Mouse (Mus musculus): Measurements from ENCODE around the gene Ankrd33b. TPM values are rescaled to one million over a fixed set of nuclear protein-coding genes. Genes with fewer than 3 reads are reported as not detected.

The Ankrd33b gene
- polyA plus RNA-seq, 1 experiment = 33.9 TPM

- H3K27ac ChIP-seq (ENCODE audit: insufficient read depth, low read length) = no peak overlapping the region
- H3K4me1 ChIP-seq (ENCODE audit: control insufficient read depth, insufficient read depth, low read length) = no peaks in the 10 kb centered on the region
- no peak for TF ChIP-seq CTCF (IDR thresholded peaks at IDR 0.05; ENCODE audit: extremely low read depth, insufficient read depth, low read length)
- no peak for TF ChIP-seq POLR2A (IDR thresholded peaks at IDR 0.05; ENCODE audit: extremely low read depth, insufficient read depth, low read length)
- H3K4me3 ChIP-seq (ENCODE audit: insufficient read depth, low read length) = no peak overlapping the region
These were observed 101.7 kb downstream of the Ankrd33b start for GRCm38 (mm10) chr15:31265845-31266244.

- no peak overlapping the region for H3K27ac ChIP-seq (ENCODE audit: insufficient read depth, low read length)
- H3K4me1 ChIP-seq (ENCODE audit: control insufficient read depth, insufficient read depth, low read length) = no peaks in the 10 kb centered on the region
- H3K4me3 ChIP-seq (ENCODE audit: insufficient read depth, low read length) = no peak overlapping the region
- no peak for TF ChIP-seq CTCF (IDR thresholded peaks at IDR 0.05; ENCODE audit: extremely low read depth, insufficient read depth, low read length)
- TF ChIP-seq POLR2A (IDR thresholded peaks at IDR 0.05; ENCODE audit: extremely low read depth, insufficient read depth, low read length) = no peak
These were observed 102.1 kb downstream of the Ankrd33b start for GRCm38 (mm10) chr15:31265404-31265803.

GRCm38 (mm10) chr15:31264827-31265226 is 102.7 kb downstream of the Ankrd33b start:
- no peak overlapping the region for H3K4me3 ChIP-seq (ENCODE audit: insufficient read depth, low read length)
- H3K27ac ChIP-seq (ENCODE audit: insufficient read depth, low read length) = no peak overlapping the region
- TF ChIP-seq CTCF (IDR thresholded peaks at IDR 0.05; ENCODE audit: extremely low read depth, insufficient read depth, low read length) (peak; percentile 97), POLR2A (IDR thresholded peaks at IDR 0.05; ENCODE audit: extremely low read depth, insufficient read depth, low read length) (no peak)
- H3K4me1 ChIP-seq (ENCODE audit: control insufficient read depth, insufficient read depth, low read length) = no peaks in the 10 kb centered on the region

GRCm38 (mm10) chr15:31262361-31262760 is 105.2 kb downstream of the Ankrd33b start:
- H3K4me1 ChIP-seq (ENCODE audit: control insufficient read depth, insufficient read depth, low read length) = no peaks in the 10 kb centered on the region
- TF ChIP-seq CTCF (IDR thresholded peaks at IDR 0.05; ENCODE audit: extremely low read depth, insufficient read depth, low read length) (no peak), POLR2A (IDR thresholded peaks at IDR 0.05; ENCODE audit: extremely low read depth, insufficient read depth, low read length) (no peak)
- no peak overlapping the region for H3K27ac ChIP-seq (ENCODE audit: insufficient read depth, low read length)
- no peak overlapping the region for H3K4me3 ChIP-seq (ENCODE audit: insufficient read depth, low read length)

GRCm38 (mm10) chr15:31261094-31261493 is 106.4 kb downstream of the Ankrd33b start:
- TF ChIP-seq CTCF (IDR thresholded peaks at IDR 0.05; ENCODE audit: extremely low read depth, insufficient read depth, low read length) = no peak
- TF ChIP-seq POLR2A (IDR thresholded peaks at IDR 0.05; ENCODE audit: extremely low read depth, insufficient read depth, low read length) = no peak
- Histone ChIP-seq H3K4me1 (ENCODE audit: control insufficient read depth, insufficient read depth, low read length) (no peaks in the 10 kb centered on the region), H3K4me3 (ENCODE audit: insufficient read depth, low read length) (no peak overlapping the region), H3K27ac (ENCODE audit: insufficient read depth, low read length) (no peak overlapping the region)

GRCm38 (mm10) chr15:31258693-31259439 is 108.7 kb downstream of the Ankrd33b start:
- H3K27ac ChIP-seq (ENCODE audit: insufficient read depth, low read length) = no peak overlapping the region
- H3K4me1 ChIP-seq (ENCODE audit: control insufficient read depth, insufficient read depth, low read length) = no peaks in the 10 kb centered on the region
- TF ChIP-seq POLR2A (IDR thresholded peaks at IDR 0.05; ENCODE audit: extremely low read depth, insufficient read depth, low read length) (no peak), CTCF (IDR thresholded peaks at IDR 0.05; ENCODE audit: extremely low read depth, insufficient read depth, low read length) (peak; percentile 33; the same call in 1 of the 2 replicates)
- H3K4me3 ChIP-seq (ENCODE audit: insufficient read depth, low read length) = no peak overlapping the region

- Histone ChIP-seq H3K4me1 (ENCODE audit: control insufficient read depth, insufficient read depth, low read length) (no peaks in the 10 kb centered on the region), H3K27ac (ENCODE audit: insufficient read depth, low read length) (no peak overlapping the region), H3K4me3 (ENCODE audit: insufficient read depth, low read length) (no peak overlapping the region)
- TF ChIP-seq POLR2A (IDR thresholded peaks at IDR 0.05; ENCODE audit: extremely low read depth, insufficient read depth, low read length) (no peak), CTCF (IDR thresholded peaks at IDR 0.05; ENCODE audit: extremely low read depth, insufficient read depth, low read length) (no peak)
These were observed 109.4 kb downstream of the Ankrd33b start for GRCm38 (mm10) chr15:31258029-31258692.

- Histone ChIP-seq H3K4me3 (ENCODE audit: insufficient read depth, low read length) (no peak overlapping the region), H3K27ac (ENCODE audit: insufficient read depth, low read length) (no peak overlapping the region), H3K4me1 (ENCODE audit: control insufficient read depth, insufficient read depth, low read length) (no peaks in the 10 kb centered on the region)
- TF ChIP-seq CTCF (IDR thresholded peaks at IDR 0.05; ENCODE audit: extremely low read depth, insufficient read depth, low read length) = no peak
- TF ChIP-seq POLR2A (IDR thresholded peaks at IDR 0.05; ENCODE audit: extremely low read depth, insufficient read depth, low read length) = no peak
These were observed 110.2 kb downstream of the Ankrd33b start for GRCm38 (mm10) chr15:31257329-31257728.

GRCm38 (mm10) chr15:31255762-31256161 is 111.8 kb downstream of the Ankrd33b start:
- H3K4me3 ChIP-seq (ENCODE audit: insufficient read depth, low read length) = no peak overlapping the region
- no peak overlapping the region for H3K27ac ChIP-seq (ENCODE audit: insufficient read depth, low read length)
- H3K4me1 ChIP-seq (ENCODE audit: control insufficient read depth, insufficient read depth, low read length) = no peaks in the 10 kb centered on the region
- TF ChIP-seq POLR2A (IDR thresholded peaks at IDR 0.05; ENCODE audit: extremely low read depth, insufficient read depth, low read length) (no peak), CTCF (IDR thresholded peaks at IDR 0.05; ENCODE audit: extremely low read depth, insufficient read depth, low read length) (no peak)
